Mouse (Mus musculus) ES-CJ7 (cell line): ENCODE measurements around the gene Ccser2.

ENCODE experiments used
- DNase-seq: peaks from one replicate; pipeline ENCODE4 v3.0.0; 2011; ENCODE audit warnings: low read depth, low spot score

Gene Ccser2

DNA sequence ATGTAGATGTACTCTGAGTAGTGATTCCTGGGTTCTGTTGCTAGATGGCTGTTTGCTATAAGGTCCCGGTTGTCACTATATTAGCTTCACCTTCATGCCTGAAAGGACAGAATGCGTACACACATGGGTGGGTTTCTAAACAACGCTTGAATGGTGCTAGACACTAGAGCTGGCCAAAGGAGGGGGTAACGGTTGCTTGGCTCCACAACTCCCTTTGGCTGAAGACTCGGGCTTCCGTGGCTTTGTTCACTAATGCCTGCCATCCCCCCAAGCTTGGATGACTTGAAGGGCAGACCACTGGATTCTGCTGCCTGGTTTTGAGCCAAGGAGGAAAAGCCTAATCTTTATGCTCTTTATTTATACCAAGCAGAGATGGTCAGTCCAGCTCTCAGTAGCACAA is 98.3 kb downstream of the Ccser2 start:
- DNase-seq: no peak

DNA sequence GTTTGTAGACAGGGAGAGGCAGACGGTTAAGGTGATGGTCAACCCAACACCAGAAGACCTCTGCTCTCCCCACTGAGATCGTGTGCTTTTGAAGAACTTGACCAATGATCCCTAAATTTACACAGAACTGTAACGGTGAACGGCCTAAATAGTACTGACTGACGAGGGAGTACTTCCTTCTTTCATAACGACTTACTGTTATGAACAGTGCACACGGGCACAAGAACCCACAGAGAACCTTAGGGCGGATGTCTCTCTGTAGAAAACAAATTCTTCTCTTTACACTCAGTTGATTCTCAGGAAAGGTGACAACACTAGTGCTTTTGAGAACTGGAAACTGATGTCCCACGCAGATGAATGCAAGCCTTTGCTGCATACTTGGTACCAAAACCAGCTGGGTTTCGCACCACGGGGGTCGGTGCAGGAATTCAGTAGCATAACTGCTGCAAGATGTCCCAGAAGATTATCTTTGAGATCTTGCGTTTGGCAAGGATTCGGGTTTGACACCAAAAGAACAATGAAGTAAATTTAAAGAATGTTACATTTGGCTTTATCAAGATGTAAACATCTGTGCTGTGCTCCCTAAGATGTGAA is 99.7 kb downstream of the Ccser2 start:
- DNase-seq: no peak

DNA sequence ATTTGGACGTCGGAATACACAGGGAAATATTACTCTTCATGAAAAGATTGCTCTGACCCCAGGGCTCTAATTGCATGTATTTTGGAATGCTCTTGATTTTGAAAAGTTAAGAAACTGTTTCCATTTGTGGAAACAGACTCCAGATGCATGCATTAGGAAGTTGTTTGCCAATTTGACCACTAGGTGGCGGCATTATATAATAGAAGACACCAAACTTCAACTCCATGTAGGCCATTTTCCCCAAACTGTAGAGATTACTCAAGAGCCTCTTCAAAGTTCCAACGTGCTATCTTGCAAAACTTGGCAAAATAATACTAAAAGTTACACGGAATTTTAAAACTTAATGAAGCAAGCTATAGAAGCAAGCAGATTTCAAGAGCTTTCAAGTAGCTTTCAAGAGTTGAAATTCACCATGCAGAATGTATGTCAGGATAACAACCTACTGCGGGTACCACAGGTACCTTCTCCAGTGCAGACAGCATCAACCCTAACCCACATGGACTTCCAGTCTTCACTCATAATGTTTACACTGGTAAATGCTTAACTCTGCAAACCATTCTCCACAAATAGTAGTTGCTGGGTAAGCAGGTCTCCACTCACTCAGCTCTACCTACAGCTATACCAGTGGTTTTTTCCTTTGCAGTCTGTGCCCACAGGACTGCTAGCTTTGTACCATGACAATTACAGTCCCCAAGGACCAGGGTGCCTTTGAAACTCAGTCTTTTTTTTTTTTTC is 101.4 kb downstream of the Ccser2 start:
- DNase-seq: peak; percentile 61

DNA sequence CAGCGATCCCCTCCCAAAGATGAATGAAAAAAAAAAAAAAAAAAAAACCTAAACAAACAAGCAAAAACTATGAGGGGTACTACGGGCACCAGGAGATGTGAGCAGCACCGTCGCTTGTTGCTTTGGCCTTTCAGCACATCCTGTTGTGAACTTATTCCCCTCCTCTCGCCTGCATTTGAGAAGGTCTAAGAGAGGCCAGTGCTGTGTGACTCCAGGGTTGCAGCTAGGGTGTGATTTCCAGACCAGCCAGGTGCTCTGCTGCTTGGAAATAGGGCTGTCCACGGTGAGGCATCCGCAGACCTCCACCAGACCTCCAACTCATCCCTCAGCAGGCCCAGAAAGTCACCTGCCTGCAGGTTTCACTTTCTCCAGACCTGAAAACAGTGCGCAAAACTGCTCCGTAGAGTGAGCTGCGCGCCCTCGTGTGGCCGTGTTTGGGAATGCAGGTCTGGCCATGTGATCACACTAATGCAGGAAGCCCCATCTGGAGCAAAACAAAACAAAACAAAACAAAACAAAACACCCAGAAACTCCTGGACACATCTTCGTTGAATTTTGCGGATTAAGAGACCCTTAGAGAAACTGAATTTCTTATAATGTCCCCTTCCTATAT is 104.6 kb downstream of the Ccser2 start:
- peak; percentile 82 for DNase-seq

- peak; percentile 58 for DNase-seq
Measured at GRCm38 (mm10) chr14:36862387-36862786, 106.2 kb downstream of the Ccser2 start.

DNA sequence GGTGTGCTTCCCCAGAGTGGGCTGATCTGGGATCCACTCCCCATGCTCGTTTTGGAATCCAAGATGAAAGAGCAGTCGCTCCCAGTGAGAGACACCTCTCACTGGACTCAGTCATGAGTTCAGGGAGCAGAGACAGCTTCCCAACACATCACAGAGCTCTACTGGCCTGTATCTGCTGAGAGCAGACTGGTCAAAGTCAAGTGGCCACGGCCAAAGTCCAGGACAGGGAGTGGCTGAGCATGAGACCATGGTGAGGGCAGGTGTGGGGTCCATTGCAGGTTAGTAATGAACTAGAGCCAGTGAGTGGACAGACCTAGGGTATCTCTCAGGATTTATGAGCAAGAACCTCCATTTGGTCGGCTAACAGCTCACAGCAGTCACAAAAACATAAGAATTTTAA is 109.6 kb downstream of the Ccser2 start:
- DNase-seq: no peak

GRCm38 (mm10) chr14:36852972-36853371 is 115.6 kb downstream of the Ccser2 start:
- no peak for DNase-seq

DNA sequence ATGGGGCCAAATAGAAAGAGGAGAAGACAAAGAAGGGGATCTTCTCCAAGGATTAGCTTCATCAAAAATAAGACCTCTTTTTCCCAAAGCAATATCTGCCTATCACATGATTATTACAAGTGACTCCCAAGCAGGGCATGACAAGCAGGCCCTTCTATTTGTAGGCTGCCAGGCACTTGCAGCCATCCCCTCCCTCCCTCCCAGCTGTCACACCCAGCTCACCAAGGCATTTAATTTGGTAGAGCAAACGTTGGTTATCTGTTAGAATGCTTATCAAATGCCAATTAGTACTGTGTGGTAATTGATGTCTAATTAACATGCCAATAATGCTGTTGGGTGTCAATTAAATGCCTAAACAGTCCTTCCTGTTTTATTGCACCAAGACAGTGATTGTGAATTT is 119.7 kb downstream of the Ccser2 start:
- no peak for DNase-seq
